Mouse (Mus musculus): ENCODE data around the gene Ubqlnl. TPM values are rescaled to one million over a fixed set of nuclear protein-coding genes. Genes with fewer than 3 reads are reported as not detected.

Gene Ubqlnl
- not detected in 2 replicates for polyA plus RNA-seq (2012; rRNA removed)

DNA sequence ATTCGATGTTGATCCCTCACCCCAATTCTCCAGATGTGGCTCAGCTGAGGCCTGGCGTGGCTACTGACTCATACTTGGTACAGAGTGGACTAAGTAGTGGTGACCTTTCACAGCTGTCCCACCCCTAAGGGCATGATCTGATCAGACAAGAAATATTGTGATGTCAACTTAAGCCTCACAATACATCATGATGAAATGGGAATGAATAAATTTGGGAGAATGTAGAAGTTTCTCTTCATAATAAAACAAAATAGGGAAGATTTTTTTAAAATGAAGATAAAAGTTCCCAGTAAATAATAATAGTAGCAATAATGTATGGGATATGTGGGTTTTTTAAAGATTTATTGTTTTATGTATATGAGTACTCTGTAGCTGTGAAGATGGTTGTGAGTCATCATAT lies at the start of gene Ubqlnl:
TSS of gene Ubqlnl (minus strand) at position 101 of the 400 bp plus-strand sequence.

DNA sequence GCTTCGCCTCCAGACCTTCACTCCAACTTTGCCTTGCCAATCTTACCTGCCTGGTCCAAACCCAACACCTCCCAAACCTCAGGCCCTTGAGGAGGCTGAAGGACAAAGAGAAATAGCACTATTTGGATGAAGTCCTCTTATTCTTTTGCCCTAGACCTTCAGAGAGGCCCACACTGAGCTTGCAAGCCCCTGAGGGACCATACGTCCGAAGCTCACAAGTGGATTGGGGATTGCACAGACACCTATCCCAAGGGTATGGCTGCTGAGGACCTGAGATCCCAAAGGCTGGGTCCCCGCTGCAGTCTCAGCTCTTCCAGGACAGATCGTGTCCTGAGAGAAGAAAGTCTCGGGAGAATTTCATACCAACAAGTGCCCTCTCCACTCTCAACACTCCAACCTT lies 45.5 kb upstream of the Ubqlnl start, which contains the start of gene Olfr649:
TSS of gene Olfr649 (minus strand) at position 101 of the 400 bp plus-strand sequence.

DNA sequence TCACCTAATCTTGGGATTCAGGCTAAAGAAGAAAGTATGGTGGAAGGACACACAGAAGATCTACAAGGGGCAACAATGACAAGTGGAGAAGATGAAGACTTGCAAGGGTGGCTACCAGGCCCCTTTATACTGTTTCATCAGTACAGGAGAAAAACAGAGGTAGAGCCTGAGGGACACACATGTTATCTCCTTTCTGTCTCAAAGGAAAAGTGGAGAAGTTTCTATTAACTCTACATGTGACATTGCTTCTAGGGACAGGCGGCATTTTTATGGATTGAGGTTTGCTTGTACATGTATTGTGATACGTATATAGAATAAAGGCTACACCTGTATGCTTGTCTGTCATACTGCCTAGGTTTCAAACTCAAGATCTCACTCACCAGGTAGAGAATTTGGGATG lies 32.9 kb upstream of the Ubqlnl start, which contains the start of gene Olfr648:
TSS of gene Olfr648 (minus strand) at position 101 of the 400 bp plus-strand sequence.

DNA sequence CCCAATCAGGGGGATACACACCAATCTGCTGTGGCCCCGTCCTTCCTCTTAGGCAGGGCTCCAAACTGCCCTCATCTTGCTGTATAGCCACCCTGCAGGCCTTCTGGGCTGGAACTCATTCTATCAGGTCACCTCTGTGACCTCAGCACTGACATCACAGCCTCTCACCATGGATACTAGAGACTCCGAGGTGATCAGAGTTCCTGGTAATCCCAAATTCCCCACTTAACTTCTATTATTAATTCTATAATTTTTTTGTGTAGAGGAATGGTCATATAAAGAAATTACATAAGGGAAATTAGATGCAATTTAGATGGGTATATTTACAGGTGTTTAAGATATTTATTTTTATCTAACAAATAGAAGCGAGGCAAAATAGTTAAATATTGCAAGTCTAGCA lies 7.2 kb downstream of the Ubqlnl start, which contains the start of gene Ubqln3:
TSS of gene Ubqln3 (minus strand) at position 101 of the 400 bp plus-strand sequence.

DNA sequence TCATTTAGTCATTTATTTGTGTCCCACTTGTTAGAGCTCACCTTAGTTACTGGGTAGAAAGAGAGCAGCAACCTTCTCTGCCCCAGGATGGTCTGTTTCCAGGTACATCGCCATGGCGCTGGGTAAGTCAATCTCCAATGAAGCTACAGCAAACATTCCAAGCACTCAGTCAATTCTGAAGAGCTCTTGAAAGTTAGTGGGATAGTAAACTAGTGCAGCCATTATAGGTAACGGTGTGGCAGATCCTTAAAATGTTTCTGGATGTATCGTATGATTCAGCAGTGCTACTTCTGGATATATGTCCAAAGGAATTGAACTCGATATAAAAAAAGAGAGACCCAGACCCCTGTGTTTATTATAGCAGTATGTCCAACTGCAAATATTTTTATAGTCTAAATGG lies 13.1 kb downstream of the Ubqlnl start, which contains the start of gene Olfr643:
TSS of gene Olfr643 (minus strand) at position 101 of the 400 bp plus-strand sequence.

DNA sequence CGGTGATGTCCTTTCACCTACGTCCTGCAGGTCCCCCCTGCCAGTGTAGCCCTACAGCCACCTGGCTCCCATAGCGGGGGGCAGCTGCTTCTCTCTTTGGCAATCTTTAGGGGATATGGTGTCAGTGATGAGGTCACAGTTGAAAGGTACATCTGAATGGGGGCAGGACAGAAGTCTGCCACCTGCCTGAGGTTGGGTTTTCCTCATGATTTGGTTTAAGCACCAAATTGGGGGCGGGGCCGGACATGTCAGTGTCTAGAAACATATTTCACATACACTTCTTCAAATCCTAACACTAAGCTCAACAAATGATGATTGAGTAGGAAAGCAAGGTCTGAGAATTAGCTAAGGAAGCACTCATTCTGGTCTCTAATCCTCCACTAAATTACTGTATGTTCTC lies 20.6 kb downstream of the Ubqlnl start, which contains the start of gene Ubqln5:
TSS of gene Ubqln5 (minus strand) at position 101 of the 400 bp plus-strand sequence.

DNA sequence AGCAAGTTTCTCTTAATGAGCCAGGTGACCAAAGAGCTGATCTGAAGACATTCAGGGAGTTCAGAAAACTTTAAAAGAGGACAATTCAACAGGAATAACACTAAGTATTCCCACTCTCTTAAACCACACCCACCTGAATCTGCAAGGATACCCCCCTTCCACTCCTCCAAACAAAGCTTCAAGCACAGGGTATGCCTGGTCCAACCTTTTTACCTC lies 45.7 kb downstream of the Ubqlnl start, which contains the start of gene Olfr646:
TSS of gene Olfr646 (plus strand) at position 117 of the 216 bp plus-strand sequence.

Other genes starting within 250 kb of the Ubqlnl start
- gene Olfr65, start 247.1 kb downstream of the Ubqlnl start, polyA plus RNA-seq (2012; rRNA removed), result not detected in 2 replicates
- not detected in 2 replicates for gene Olfr631, start 221.7 kb downstream of the Ubqlnl start, polyA plus RNA-seq (2012; rRNA removed)
- not detected in 2 replicates for gene Olfr632, start 216.2 kb downstream of the Ubqlnl start, polyA plus RNA-seq (2012; rRNA removed)
- gene Olfr633, start 206.1 kb downstream of the Ubqlnl start, polyA plus RNA-seq (2012; rRNA removed), result not detected in 2 replicates
- not detected in 2 replicates for gene Olfr635, start 179.4 kb downstream of the Ubqlnl start, polyA plus RNA-seq (2012; rRNA removed)
- gene Olfr638, start 151.8 kb downstream of the Ubqlnl start, polyA plus RNA-seq (2012; rRNA removed), result not detected in 2 replicates
- not detected in 2 replicates for gene Olfr639, start 133.3 kb downstream of the Ubqlnl start, polyA plus RNA-seq (2012; rRNA removed)
- not detected in 2 replicates for gene Olfr640, start 125.0 kb downstream of the Ubqlnl start, polyA plus RNA-seq (2012; rRNA removed)
- not detected in 2 replicates for gene Olfr641, start 115.1 kb downstream of the Ubqlnl start, polyA plus RNA-seq (2012; rRNA removed)
- gene Olfr642, start 97.9 kb downstream of the Ubqlnl start, polyA plus RNA-seq (2012; rRNA removed), result not detected in 2 replicates
- gene 4930516K23Rik, start 89.1 kb downstream of the Ubqlnl start, polyA plus RNA-seq (2012; rRNA removed), result not detected in 2 replicates
- not detected in 2 replicates for gene Olfr644, start 78.7 kb downstream of the Ubqlnl start, polyA plus RNA-seq (2012; rRNA removed)
- gene Olfr645, start 65.1 kb downstream of the Ubqlnl start, polyA plus RNA-seq (2012; rRNA removed), result not detected in 2 replicates
- gene Olfr646, start 45.7 kb downstream of the Ubqlnl start, polyA plus RNA-seq (2012; rRNA removed), result not detected in 2 replicates
- gene Ubqln5, start 20.7 kb downstream of the Ubqlnl start, polyA plus RNA-seq (2012; rRNA removed), result not detected in 2 replicates
- gene Olfr643, start 13.2 kb downstream of the Ubqlnl start, polyA plus RNA-seq (2012; rRNA removed), result not detected in 2 replicates
- not detected in 2 replicates for gene Ubqln3, start 7.3 kb downstream of the Ubqlnl start, polyA plus RNA-seq (2012; rRNA removed)
- not detected in 2 replicates for gene Olfm5, start 14.3 kb upstream of the Ubqlnl start, polyA plus RNA-seq (2012; rRNA removed)
- gene Olfr648, start 32.8 kb upstream of the Ubqlnl start, polyA plus RNA-seq (2012; rRNA removed), result 0.03 and 0.05 TPM in 2 replicates
- gene Olfr649, start 45.4 kb upstream of the Ubqlnl start, polyA plus RNA-seq (2012; rRNA removed), result not detected in 2 replicates
- 0.79 and 0.81 TPM in 2 replicates for gene Trim6, start 68.2 kb upstream of the Ubqlnl start, polyA plus RNA-seq (2012; rRNA removed)
- 0.17 and 1.5 TPM in 2 replicates for gene Trim34a, start 93.9 kb upstream of the Ubqlnl start, polyA plus RNA-seq (2012; rRNA removed)
- gene Trim5, start 137.5 kb upstream of the Ubqlnl start, polyA plus RNA-seq (2012; rRNA removed), result 0.10 TPM in 2 replicates
- 0.16 and 0.85 TPM in 2 replicates for gene Trim12a, start 164.9 kb upstream of the Ubqlnl start, polyA plus RNA-seq (2012; rRNA removed)
- gene Trim34b, start 178.9 kb upstream of the Ubqlnl start, polyA plus RNA-seq (2012; rRNA removed), result 0.55 TPM in 1 of 2 replicates, not detected in the other
- 0.55 TPM in 2 replicates for gene Trim12c, start 202.8 kb upstream of the Ubqlnl start, polyA plus RNA-seq (2012; rRNA removed)
- gene Trim30b, start 219.3 kb upstream of the Ubqlnl start, polyA plus RNA-seq (2012; rRNA removed), result 0.03 TPM in 1 of 2 replicates, not detected in the other